Mouse (Mus musculus): Measurements from ENCODE around the gene Pld1. TPM values are rescaled to one million over a fixed set of nuclear protein-coding genes. Genes with fewer than 3 reads are reported as not detected.

Gene Pld1
- polyA plus RNA-seq, 1 experiment from 2014 or later = 5.7 TPM

GRCm38 (mm10) chr3:28164678-28165077 is 226.2 kb downstream of the Pld1 start:
- H3K9me3 ChIP-seq (ENCODE audit: control insufficient read depth, low read length) = no peaks in the 10 kb centered on the region
- no peak overlapping the region for H3K9ac ChIP-seq (replicated peaks; ENCODE audit: low read depth, low read length)
- no peak overlapping the region for H3K27ac ChIP-seq (ENCODE audit: low read depth, low read length)
- no peaks in the 10 kb centered on the region for H3K4me1 ChIP-seq (ENCODE audit: control insufficient read depth, insufficient read depth, low read length)
- no peak for ATAC-seq (ENCODE audit: low read depth)
- H3K36me3 ChIP-seq (ENCODE audit: control insufficient read depth, insufficient read depth, low read length) = no peaks in the 10 kb centered on the region
- H3K27me3 ChIP-seq (ENCODE audit: control insufficient read depth, insufficient read depth, low read length) = no peaks in the 10 kb centered on the region
- H3K4me3 ChIP-seq (ENCODE audit: low read depth, low read length) = no peak overlapping the region
- 54% methylated on average over 1 of the region's 1 CpGs for WGBS
- no peak overlapping the region for H3K4me2 ChIP-seq (ENCODE audit: low read depth, low read length)

- Histone ChIP-seq H3K9ac (replicated peaks; ENCODE audit: low read depth, low read length) (no peak overlapping the region), H3K36me3 (ENCODE audit: control insufficient read depth, insufficient read depth, low read length) (no peaks in the 10 kb centered on the region), H3K4me1 (ENCODE audit: control insufficient read depth, insufficient read depth, low read length) (no peaks in the 10 kb centered on the region), H3K27me3 (ENCODE audit: control insufficient read depth, insufficient read depth, low read length) (no peaks in the 10 kb centered on the region), H3K27ac (ENCODE audit: low read depth, low read length) (no peak overlapping the region), H3K9me3 (ENCODE audit: control insufficient read depth, low read length) (no peaks in the 10 kb centered on the region), H3K4me2 (ENCODE audit: low read depth, low read length) (no peak overlapping the region), H3K4me3 (ENCODE audit: low read depth, low read length) (no peak overlapping the region)
- WGBS = 4% methylated on average over 1 of the region's 1 CpGs
- ATAC-seq (ENCODE audit: low read depth) = peak; percentile 78
These were observed 227.1 kb downstream of the Pld1 start for GRCm38 (mm10) chr3:28165598-28165997.

- H3K4me1 ChIP-seq (ENCODE audit: control insufficient read depth, insufficient read depth, low read length) = no peaks in the 10 kb centered on the region
- H3K36me3 ChIP-seq (ENCODE audit: control insufficient read depth, insufficient read depth, low read length) = no peaks in the 10 kb centered on the region
- no peaks in the 10 kb centered on the region for H3K27me3 ChIP-seq (ENCODE audit: control insufficient read depth, insufficient read depth, low read length)
- no peak overlapping the region for H3K27ac ChIP-seq (ENCODE audit: low read depth, low read length)
- ATAC-seq (ENCODE audit: low read depth) = no peak
- WGBS = 88% methylated on average over 6 of the region's 6 CpGs
- no peak overlapping the region for H3K4me3 ChIP-seq (ENCODE audit: low read depth, low read length)
- no peak overlapping the region for H3K4me2 ChIP-seq (ENCODE audit: low read depth, low read length)
- no peaks in the 10 kb centered on the region for H3K9me3 ChIP-seq (ENCODE audit: control insufficient read depth, low read length)
- H3K9ac ChIP-seq (replicated peaks; ENCODE audit: low read depth, low read length) = no peak overlapping the region
These were observed 229.5 kb downstream of the Pld1 start for GRCm38 (mm10) chr3:28167796-28168505.

GRCm38 (mm10) chr3:28170911-28171618 is 232.6 kb downstream of the Pld1 start:
- Histone ChIP-seq H3K9me3 (ENCODE audit: control insufficient read depth, low read length) (no peaks in the 10 kb centered on the region), H3K4me2 (ENCODE audit: low read depth, low read length) (peak overlapping the region; percentile 16; the same call in 1 of the 2 replicates), H3K36me3 (ENCODE audit: control insufficient read depth, insufficient read depth, low read length) (no peaks in the 10 kb centered on the region), H3K9ac (replicated peaks; ENCODE audit: low read depth, low read length) (no peak overlapping the region), H3K4me1 (ENCODE audit: control insufficient read depth, insufficient read depth, low read length) (0 out of 2 replicates have a peak, but pooled peaks cover 5% of the 10 kb centered on the region), H3K27ac (ENCODE audit: low read depth, low read length) (no peak overlapping the region), H3K4me3 (ENCODE audit: low read depth, low read length) (no peak overlapping the region), H3K27me3 (ENCODE audit: control insufficient read depth, insufficient read depth, low read length) (no peaks in the 10 kb centered on the region)
- no peak for ATAC-seq (ENCODE audit: low read depth)
- WGBS = 44% methylated on average over 17 of the region's 17 CpGs

GRCm38 (mm10) chr3:28175997-28176967 is 237.8 kb downstream of the Pld1 start:
- Histone ChIP-seq H3K36me3 (ENCODE audit: control insufficient read depth, insufficient read depth, low read length) (no peaks in the 10 kb centered on the region), H3K9me3 (ENCODE audit: control insufficient read depth, low read length) (no peaks in the 10 kb centered on the region), H3K9ac (replicated peaks; ENCODE audit: low read depth, low read length) (no peak overlapping the region), H3K4me1 (ENCODE audit: control insufficient read depth, insufficient read depth, low read length) (0 out of 2 replicates have a peak, but pooled peaks cover 5% of the 10 kb centered on the region), H3K27me3 (ENCODE audit: control insufficient read depth, insufficient read depth, low read length) (no peaks in the 10 kb centered on the region), H3K27ac (ENCODE audit: low read depth, low read length) (peak overlapping the region; percentile 44; the same call in 1 of the 2 replicates), H3K4me2 (ENCODE audit: low read depth, low read length) (peak overlapping the region; percentile 42), H3K4me3 (ENCODE audit: low read depth, low read length) (0 out of 2 replicates have a peak overlapping the region, but pooled peaks have one; percentile 1)
- 6% methylated on average over 21 of the region's 21 CpGs for WGBS
- peak; percentile 99 for ATAC-seq (ENCODE audit: low read depth)

GRCm38 (mm10) chr3:28178333-28178732 is 239.8 kb downstream of the Pld1 start:
- H3K36me3 ChIP-seq (ENCODE audit: control insufficient read depth, insufficient read depth, low read length) = no peaks in the 10 kb centered on the region
- WGBS = 66% methylated on average over 6 of the region's 6 CpGs
- H3K9ac ChIP-seq (replicated peaks; ENCODE audit: low read depth, low read length) = no peak overlapping the region
- no peak for ATAC-seq (ENCODE audit: low read depth)
- no peak overlapping the region for H3K27ac ChIP-seq (ENCODE audit: low read depth, low read length)
- H3K4me1 ChIP-seq (ENCODE audit: control insufficient read depth, insufficient read depth, low read length) = 0 out of 2 replicates have a peak, but pooled peaks cover 5% of the 10 kb centered on the region
- H3K4me2 ChIP-seq (ENCODE audit: low read depth, low read length) = no peak overlapping the region
- H3K4me3 ChIP-seq (ENCODE audit: low read depth, low read length) = no peak overlapping the region
- H3K27me3 ChIP-seq (ENCODE audit: control insufficient read depth, insufficient read depth, low read length) = no peaks in the 10 kb centered on the region
- H3K9me3 ChIP-seq (ENCODE audit: control insufficient read depth, low read length) = no peaks in the 10 kb centered on the region

Other genes with a start within 250 kb of the Pld1 start
- 8.8 and 12.4 TPM in 2 replicates for gene Fndc3b, start 227.4 kb upstream of the Pld1 start, polyA plus RNA-seq (2014; fragmentation: Nextera tagmentation; extraction: Ambion mirVana)
- gene Tmem212, start 42.3 kb upstream of the Pld1 start, polyA plus RNA-seq (2014; fragmentation: Nextera tagmentation; extraction: Ambion mirVana) = not detected in 2 replicates